8 mouse cellular contexts compared by ENCODE assay signal in genomic region chr3:101318115-101318514, GRCm38 (mm10). TPM values are rescaled to one million over a fixed set of nuclear protein-coding genes. Genes with fewer than 3 reads are reported as not detected.
A peak's percentile ranks its signal among the peaks of the same experiment; 100 is the strongest.
DNase-seq lines count a peak whose midpoint lies in the region; ATAC-seq and TF ChIP-seq lines count a peak whose summit lies in the region.

No protein-coding gene starts in this region.

- no peak overlapping the region for H3K9ac ChIP-seq in intestine, postnatal 0 days (ENCODE audit: low read depth, low read length)
- H3K9ac ChIP-seq in intestine, embryonic 16.5 days (ENCODE audit: low read depth, low read length): no peak overlapping the region
- no peak overlapping the region for H3K9ac ChIP-seq in neural tube, embryonic 11.5 days (ENCODE audit: low read length)

- H3K4me1 ChIP-seq in intestine, postnatal 0 days (replicated peaks; ENCODE audit: control insufficient read depth, insufficient read depth, low read length): no peaks in the 10 kb centered on the region
- no peaks in the 10 kb centered on the region for H3K4me1 ChIP-seq in intestine, embryonic 16.5 days (ENCODE audit: control insufficient read depth, insufficient read depth, low read length)
- H3K4me1 ChIP-seq in neural tube, embryonic 11.5 days (ENCODE audit: control insufficient read depth, insufficient read depth, low read length): no peaks in the 10 kb centered on the region

- H3K4me2 ChIP-seq in intestine, postnatal 0 days (replicated peaks; ENCODE audit: low read depth): no peak overlapping the region
- no peak overlapping the region for H3K4me2 ChIP-seq in intestine, embryonic 16.5 days (ENCODE audit: low read depth, low read length)
- no peak overlapping the region for H3K4me2 ChIP-seq in neural tube, embryonic 11.5 days (ENCODE audit: low read depth)

- no peak for ATAC-seq in intestine, postnatal 0 days
- ATAC-seq in intestine, embryonic 16.5 days: no peak
- peak; percentile 78 for ATAC-seq in erythroblast, adult 5-6 weeks (replicated peaks; ENCODE audit: low FRiP score, poor library complexity, severe bottlenecking)
- no peak for ATAC-seq in neural tube, embryonic 11.5 days (ENCODE audit: insufficient read depth, low FRiP score, low TSS enrichment)
- ATAC-seq in activated CD4-positive, CD25-positive, alpha-beta regulatory T cell, adult 4 months: no peak

- no peaks in the 10 kb centered on the region for H3K36me3 ChIP-seq in intestine, postnatal 0 days (ENCODE audit: control insufficient read depth, insufficient read depth)
- H3K36me3 ChIP-seq in intestine, embryonic 16.5 days (ENCODE audit: control insufficient read depth, insufficient read depth, low read length): no peaks in the 10 kb centered on the region
- no peaks in the 10 kb centered on the region for H3K36me3 ChIP-seq in neural tube, embryonic 11.5 days (ENCODE audit: control insufficient read depth, insufficient read depth, low read length)

- WGBS in intestine, postnatal 0 days: 76% methylated on average over 6 of the region's 6 CpGs
- 73% methylated on average over 6 of the region's 6 CpGs for WGBS in intestine, embryonic 16.5 days
- WGBS in neural tube, embryonic 11.5 days: 70% methylated on average over 6 of the region's 6 CpGs

- peak; percentile 70 for TF ChIP-seq CTCF in intestine, postnatal 0 days (IDR thresholded peaks at IDR 0.05; ENCODE audit: low read depth)

- H3K4me3 ChIP-seq in intestine, postnatal 0 days (ENCODE audit: low read depth, low read length): no peak overlapping the region
- no peak overlapping the region for H3K4me3 ChIP-seq in intestine, embryonic 16.5 days (ENCODE audit: low read length)
- no peak overlapping the region for H3K4me3 ChIP-seq in neural tube, embryonic 11.5 days (ENCODE audit: low read depth, low read length)

- DNase-seq in B cell, adult 2 months: peak; percentile 54 to 63
- DNase-seq in ES-CJ7 (ENCODE audit: low read depth, low spot score) (peak; percentile 94), adipocyte (ENCODE audit: low spot score) (no peak)
- peak; percentile 48 for DNase-seq in neural tube, embryonic 11.5 days (ENCODE audit: low spot score)

- H3K27me3 ChIP-seq in intestine, postnatal 0 days (replicated peaks; ENCODE audit: control insufficient read depth, insufficient read depth, low read length): no peaks in the 10 kb centered on the region
- H3K27me3 ChIP-seq in intestine, embryonic 16.5 days (replicated peaks; ENCODE audit: control insufficient read depth, insufficient read depth, low read length): no peaks in the 10 kb centered on the region
- no peaks in the 10 kb centered on the region for H3K27me3 ChIP-seq in neural tube, embryonic 11.5 days (ENCODE audit: control insufficient read depth, insufficient read depth, low read length)

- no peaks in the 10 kb centered on the region for H3K9me3 ChIP-seq in intestine, postnatal 0 days (ENCODE audit: control insufficient read depth)
- H3K9me3 ChIP-seq in intestine, embryonic 16.5 days (ENCODE audit: control insufficient read depth, low read length): no peaks in the 10 kb centered on the region
- H3K9me3 ChIP-seq in neural tube, embryonic 11.5 days (ENCODE audit: control insufficient read depth, low read length): no peaks in the 10 kb centered on the region

- no peak overlapping the region for H3K27ac ChIP-seq in intestine, postnatal 0 days (ENCODE audit: low read depth, low read length)
- H3K27ac ChIP-seq in intestine, embryonic 16.5 days (ENCODE audit: low read length): no peak overlapping the region
- no peak overlapping the region for H3K27ac ChIP-seq in neural tube, embryonic 11.5 days (ENCODE audit: low read depth, low read length)

RNA-seq across cellular contexts. Expression of gene Cd2, which starts 30.4 kb away (rescaled TPM):
- polyA plus RNA-seq in intestine, postnatal 0 days (2015; fragmentation: Nextera tagmentation; extraction: Ambion mirVana): 0.26 TPM in 1 of 2 replicates, not detected in the other
- polyA plus RNA-seq in intestine, embryonic 16.5 days (2015; fragmentation: Nextera tagmentation; extraction: Ambion mirVana): 0.31 and 0.56 TPM in 2 replicates
- not detected in 2 replicates for total RNA-seq in erythroblast, adult 5-6 weeks (2015; ENCODE audit: low replicate concordance)
- total RNA-seq in erythroblast, adult 5-6 weeks (2017; ENCODE audit: low replicate concordance): 1.3 TPM in 1 of 2 replicates, not detected in the other
- polyA plus RNA-seq in neural tube, embryonic 11.5 days (2014; fragmentation: Nextera tagmentation; extraction: Ambion mirVana): 0.26 TPM in 1 of 2 replicates, not detected in the other
- polyA plus RNA-seq in activated CD4-positive, CD25-positive, alpha-beta regulatory T cell, adult 4 months (2017; shearing (Covaris generic)): 1,000 to 10,000 TPM; 1,534 to 1,587 TPM

RNA-seq across cellular contexts. Expression of gene Igsf3, which starts 58.8 kb away (rescaled TPM):
- 13.0 and 14.2 TPM in 2 replicates for polyA plus RNA-seq in intestine, postnatal 0 days (2015; fragmentation: Nextera tagmentation; extraction: Ambion mirVana)
- polyA plus RNA-seq in intestine, embryonic 16.5 days (2015; fragmentation: Nextera tagmentation; extraction: Ambion mirVana): 17.9 and 19.2 TPM in 2 replicates
- 0.84 and 0.96 TPM in 2 replicates for total RNA-seq in erythroblast, adult 5-6 weeks (2015; ENCODE audit: low replicate concordance)
- 1.4 and 2.8 TPM in 2 replicates for total RNA-seq in erythroblast, adult 5-6 weeks (2017; ENCODE audit: low replicate concordance)
- polyA plus RNA-seq in neural tube, embryonic 11.5 days (2014; fragmentation: Nextera tagmentation; extraction: Ambion mirVana): 22.7 and 24.6 TPM in 2 replicates
- 1 to 10 TPM in 1 of 2 experiments, under 1 TPM in 1; 0.86 to 1.6 TPM for polyA plus RNA-seq in activated CD4-positive, CD25-positive, alpha-beta regulatory T cell, adult 4 months (2017; shearing (Covaris generic))

Comparison
In these comparisons a context has a peak if more than half of its experiments do, and no peak if none do; other contexts are left out.
1. RNA of gene Cd2, which starts 30.4 kb away (polyA plus RNA-seq): 1,534 to 1,587 TPM in activated CD4-positive, CD25-positive, alpha-beta regulatory T cell, adult 4 months; 0.31 to 0.56 TPM in intestine, embryonic 16.5 days, 0.26 TPM in neural tube, embryonic 11.5 days and 0.26 TPM in intestine, postnatal 0 days; every median in the first group is over 100 times any median in the second.